Mouse (Mus musculus) c-Kit-negative CD71-positive TER-119-positive erythroid progenitor cells, embryonic 14.5 days (primary cell): ENCODE measurements around the gene Pea15a.

Experiments
- DNase-seq: peaks from one replicate; pipeline ENCODE4 v3.0.0-alpha.2; 2013; ENCODE audit warnings: low read depth, low spot score

Pea15a gene

GRCm38 (mm10) chr1:172179102-172179501 is 27.5 kb downstream of the Pea15a start:
- no peak for DNase-seq

GRCm38 (mm10) chr1:172177791-172178190 is 28.8 kb downstream of the Pea15a start:
- DNase-seq = no peak

GRCm38 (mm10) chr1:172173181-172173580 is 33.4 kb downstream of the Pea15a start:
- no peak for DNase-seq

GRCm38 (mm10) chr1:172172381-172172780 is 34.2 kb downstream of the Pea15a start:
- DNase-seq = no peak

GRCm38 (mm10) chr1:172169809-172170208 is 36.8 kb downstream of the Pea15a start:
- DNase-seq = no peak

- no peak for DNase-seq
Observed at GRCm38 (mm10) chr1:172167911-172168310, 38.7 kb downstream of the Pea15a start.

- DNase-seq = no peak
Observed at GRCm38 (mm10) chr1:172162959-172163358, 43.6 kb downstream of the Pea15a start.

- no peak for DNase-seq
Observed at GRCm38 (mm10) chr1:172162009-172162408, 44.6 kb downstream of the Pea15a start.

GRCm38 (mm10) chr1:172160508-172160907 is 46.1 kb downstream of the Pea15a start:
- DNase-seq = no peak

GRCm38 (mm10) chr1:172159970-172160369 is 46.6 kb downstream of the Pea15a start:
- no peak for DNase-seq

GRCm38 (mm10) chr1:172155518-172155917 is 51.1 kb downstream of the Pea15a start:
- no peak for DNase-seq

- no peak for DNase-seq
Observed at GRCm38 (mm10) chr1:172154536-172154935, 52.1 kb downstream of the Pea15a start.

- peak; percentile 65 for DNase-seq
Observed at GRCm38 (mm10) chr1:172148955-172149815, 57.4 kb downstream of the Pea15a start.

GRCm38 (mm10) chr1:172148279-172148954 is 58.2 kb downstream of the Pea15a start:
- peak; percentile 62 for DNase-seq

- DNase-seq = peak; percentile 93
Observed at GRCm38 (mm10) chr1:172147835-172148278, 58.7 kb downstream of the Pea15a start, which contains the start of gene Dcaf8. TSS of gene Dcaf8 (plus strand) at chr1:172148084.
